Mouse (Mus musculus): Measurements from ENCODE around the gene Ap5z1. TPM values are rescaled to one million over a fixed set of nuclear protein-coding genes. Genes with fewer than 3 reads are reported as not detected.

The Ap5z1 gene
- polyA plus RNA-seq, 1 experiment, result 50.6 TPM

DNA sequence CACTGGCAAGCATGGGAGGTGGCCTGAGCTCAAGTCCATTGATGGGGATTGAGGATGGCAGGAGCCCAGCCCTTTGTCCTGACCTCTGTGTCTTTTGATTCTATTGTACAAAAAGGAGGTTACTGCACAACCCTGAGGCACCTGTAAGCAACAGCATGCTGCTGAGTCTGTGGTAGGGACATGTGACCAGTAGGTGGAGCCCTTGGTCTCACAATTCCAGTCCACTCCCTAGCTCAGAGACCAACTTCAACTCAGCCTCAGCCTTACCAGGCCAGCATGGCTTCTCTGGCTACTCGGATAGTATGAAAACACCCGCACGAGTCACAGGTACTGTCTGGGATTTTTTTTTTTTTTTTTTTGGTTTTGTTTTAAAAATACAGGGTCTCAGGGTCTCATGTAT lies 38.7 kb downstream of the Ap5z1 start:
- no peak overlapping the region for H3K4me3 ChIP-seq (replicated peaks; ENCODE audit: extremely low read depth, low read depth, low read length)
- TF ChIP-seq POLR2A (IDR thresholded peaks at IDR 0.05; ENCODE audit: borderline replicate concordance, extremely low read depth, low read depth, low read length) (no peak), CTCF (IDR thresholded peaks at IDR 0.05; ENCODE audit: insufficient read depth, low read length) (peak; percentile 94)
- peaks cover 3% of the 10 kb centered on the region; the same call in 1 of the 2 replicates for H3K4me1 ChIP-seq (ENCODE audit: control insufficient read depth, insufficient read depth, low read length)
- DNase-seq, result peak; percentile 68
- 3% methylated on average over 3 of the region's 3 CpGs for WGBS

- TF ChIP-seq POLR2A (IDR thresholded peaks at IDR 0.05; ENCODE audit: borderline replicate concordance, extremely low read depth, low read depth, low read length) (no peak), CTCF (IDR thresholded peaks at IDR 0.05; ENCODE audit: insufficient read depth, low read length) (no peak)
- 70% methylated on average over 3 of the region's 3 CpGs for WGBS
- no peak for DNase-seq
- Histone ChIP-seq H3K4me3 (replicated peaks; ENCODE audit: extremely low read depth, low read depth, low read length) (no peak overlapping the region), H3K4me1 (ENCODE audit: control insufficient read depth, insufficient read depth, low read length) (peaks cover 3% of the 10 kb centered on the region; the same call in 1 of the 2 replicates)
These were observed 40.4 kb downstream of the Ap5z1 start for GRCm38 (mm10) chr5:142504175-142504574.

DNA sequence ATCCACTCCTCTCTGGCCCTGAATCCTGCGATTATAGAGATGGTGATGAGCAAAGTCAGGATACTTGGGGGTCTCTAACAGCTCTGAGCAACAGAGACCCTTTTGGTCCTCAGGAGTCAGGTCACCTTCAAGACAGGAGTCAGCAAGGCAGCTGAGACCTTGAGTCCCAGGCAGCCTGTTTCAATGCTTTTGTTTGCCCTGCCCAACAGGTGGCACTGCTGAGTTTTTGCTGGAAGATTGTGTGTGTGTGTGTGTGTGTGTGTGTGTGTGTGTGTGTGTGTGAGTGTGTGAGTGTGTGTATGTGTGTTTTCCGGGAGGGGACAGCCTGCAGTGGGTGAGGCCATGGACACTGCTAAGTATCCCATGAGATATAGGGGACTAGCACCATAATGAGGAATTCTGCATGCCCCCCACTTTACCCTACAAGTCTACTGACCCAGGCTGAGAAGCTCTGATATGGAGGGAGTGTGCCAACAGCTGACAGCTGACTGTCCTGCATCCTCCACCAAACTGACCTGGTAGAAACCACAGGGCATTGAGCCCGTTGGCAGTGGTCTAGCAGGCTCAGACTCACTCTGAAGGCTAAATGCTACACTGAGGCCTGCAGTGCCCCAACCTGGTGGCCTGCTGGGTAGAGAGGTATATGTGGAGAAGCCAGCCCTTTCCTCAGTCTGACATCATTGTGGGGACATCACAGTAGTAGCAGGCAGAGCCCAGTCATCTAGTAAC lies 42.1 kb downstream of the Ap5z1 start:
- DNase-seq, result peak; percentile 29
- Histone ChIP-seq H3K4me1 (ENCODE audit: control insufficient read depth, insufficient read depth, low read length) (peaks cover 6% of the 10 kb centered on the region), H3K4me3 (replicated peaks; ENCODE audit: extremely low read depth, low read depth, low read length) (no peak overlapping the region)
- 73% methylated on average over 3 of the region's 3 CpGs for WGBS
- TF ChIP-seq CTCF (IDR thresholded peaks at IDR 0.05; ENCODE audit: insufficient read depth, low read length) (peak; percentile 60), POLR2A (IDR thresholded peaks at IDR 0.05; ENCODE audit: borderline replicate concordance, extremely low read depth, low read depth, low read length) (no peak)

GRCm38 (mm10) chr5:142509141-142510060 lies 45.7 kb downstream of the Ap5z1 start:
- Histone ChIP-seq H3K4me3 (replicated peaks; ENCODE audit: extremely low read depth, low read depth, low read length) (no peak overlapping the region), H3K4me1 (ENCODE audit: control insufficient read depth, insufficient read depth, low read length) (peaks cover 6% of the 10 kb centered on the region)
- 30% methylated on average over 15 of the region's 15 CpGs for WGBS
- peak; percentile 40 for DNase-seq
- TF ChIP-seq POLR2A (IDR thresholded peaks at IDR 0.05; ENCODE audit: borderline replicate concordance, extremely low read depth, low read depth, low read length) (no peak), CTCF (IDR thresholded peaks at IDR 0.05; ENCODE audit: insufficient read depth, low read length) (no peak)

GRCm38 (mm10) chr5:142510061-142510414 lies 46.3 kb downstream of the Ap5z1 start:
- H3K4me1 ChIP-seq (ENCODE audit: control insufficient read depth, insufficient read depth, low read length), result peaks cover 6% of the 10 kb centered on the region
- 51% methylated on average over 7 of the region's 7 CpGs for WGBS
- TF ChIP-seq POLR2A (IDR thresholded peaks at IDR 0.05; ENCODE audit: borderline replicate concordance, extremely low read depth, low read depth, low read length), result no peak
- TF ChIP-seq CTCF (IDR thresholded peaks at IDR 0.05; ENCODE audit: insufficient read depth, low read length), result no peak
- H3K4me3 ChIP-seq (replicated peaks; ENCODE audit: extremely low read depth, low read depth, low read length), result no peak overlapping the region
- DNase-seq, result no peak

DNA sequence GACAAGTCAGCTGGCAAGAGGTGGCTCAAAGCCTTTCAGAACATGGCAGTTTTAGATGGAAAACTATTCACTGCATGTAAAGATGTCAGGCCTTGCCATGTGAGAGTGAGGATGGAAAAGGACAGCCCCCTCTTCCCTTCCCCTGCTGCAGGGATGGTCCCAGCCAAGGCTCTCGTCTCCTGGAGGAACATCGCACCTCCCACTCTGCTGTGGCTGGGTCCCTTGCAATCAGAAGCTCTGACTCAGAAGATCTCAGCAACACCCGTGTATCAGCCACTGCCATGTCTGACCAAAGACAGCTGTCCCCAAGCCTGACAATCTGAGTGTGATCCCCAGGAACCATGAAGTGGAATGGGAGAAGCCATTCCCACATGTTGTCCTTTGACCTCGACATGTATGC lies 48.4 kb downstream of the Ap5z1 start:
- DNase-seq, result no peak
- H3K4me1 ChIP-seq (ENCODE audit: control insufficient read depth, insufficient read depth, low read length), result peaks cover 3% of the 10 kb centered on the region; the same call in 1 of the 2 replicates
- 62% methylated on average over 4 of the region's 4 CpGs for WGBS

DNA sequence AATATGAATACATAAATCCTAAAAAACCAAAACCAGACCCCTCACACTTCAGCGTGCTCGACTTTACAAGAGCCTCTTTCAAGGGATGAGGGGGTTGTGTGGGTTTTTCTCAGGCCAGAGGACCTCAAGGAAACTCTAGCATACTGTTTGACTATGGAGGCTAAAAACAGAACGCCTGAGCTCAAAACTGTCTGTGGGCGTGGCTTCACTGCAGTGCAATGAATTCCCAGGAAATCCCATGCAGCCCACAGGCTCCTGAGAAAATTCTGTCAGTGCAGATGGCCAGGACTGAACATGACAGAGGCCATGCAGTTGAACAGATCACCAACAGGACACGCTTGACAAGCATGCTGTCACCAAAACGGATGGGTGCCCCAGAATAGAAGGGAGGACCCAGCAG lies 55.2 kb downstream of the Ap5z1 start:
- Histone ChIP-seq H3K4me1 (ENCODE audit: control insufficient read depth, insufficient read depth, low read length) (peaks cover 3% of the 10 kb centered on the region; the same call in 1 of the 2 replicates), H3K4me3 (replicated peaks; ENCODE audit: extremely low read depth, low read depth, low read length) (no peak overlapping the region)
- DNase-seq, result no peak
- 46% methylated on average over 6 of the region's 6 CpGs for WGBS
- TF ChIP-seq CTCF (IDR thresholded peaks at IDR 0.05; ENCODE audit: insufficient read depth, low read length) (no peak), POLR2A (IDR thresholded peaks at IDR 0.05; ENCODE audit: borderline replicate concordance, extremely low read depth, low read depth, low read length) (no peak)

More for the DNA sequence above, 48.4 kb downstream of the Ap5z1 start:
- no peak overlapping the region for H3K4me3 ChIP-seq (replicated peaks; ENCODE audit: extremely low read depth, low read depth, low read length)
- no peak for TF ChIP-seq POLR2A (IDR thresholded peaks at IDR 0.05; ENCODE audit: borderline replicate concordance, extremely low read depth, low read depth, low read length)
- no peak for TF ChIP-seq CTCF (IDR thresholded peaks at IDR 0.05; ENCODE audit: insufficient read depth, low read length)

GRCm38 (mm10) chr5:142520360-142520759 lies 56.6 kb downstream of the Ap5z1 start:
- 47% methylated on average over 4 of the region's 4 CpGs for WGBS
- Histone ChIP-seq H3K4me3 (replicated peaks; ENCODE audit: extremely low read depth, low read depth, low read length) (no peak overlapping the region), H3K4me1 (ENCODE audit: control insufficient read depth, insufficient read depth, low read length) (peaks cover 3% of the 10 kb centered on the region; the same call in 1 of the 2 replicates)
- DNase-seq, result no peak
- TF ChIP-seq CTCF (IDR thresholded peaks at IDR 0.05; ENCODE audit: insufficient read depth, low read length), result no peak
- TF ChIP-seq POLR2A (IDR thresholded peaks at IDR 0.05; ENCODE audit: borderline replicate concordance, extremely low read depth, low read depth, low read length), result no peak

GRCm38 (mm10) chr5:142521195-142521866 lies 57.6 kb downstream of the Ap5z1 start:
- no peak for TF ChIP-seq POLR2A (IDR thresholded peaks at IDR 0.05; ENCODE audit: borderline replicate concordance, extremely low read depth, low read depth, low read length)
- TF ChIP-seq CTCF (IDR thresholded peaks at IDR 0.05; ENCODE audit: insufficient read depth, low read length), result no peak
- Histone ChIP-seq H3K4me1 (ENCODE audit: control insufficient read depth, insufficient read depth, low read length) (peaks cover 3% of the 10 kb centered on the region; the same call in 1 of the 2 replicates), H3K4me3 (replicated peaks; ENCODE audit: extremely low read depth, low read depth, low read length) (no peak overlapping the region)
- WGBS, result 70% methylated on average over 11 of the region's 11 CpGs
- no peak for DNase-seq

Measured in lung, adult 2 months (tissue).